Mouse (Mus musculus) left cerebral cortex, adult 2 months (tissue): ENCODE results near the gene St6galnac4. TPM values are rescaled to one million over a fixed set of nuclear protein-coding genes. Genes with fewer than 3 reads are reported as not detected.
A peak's percentile ranks its signal among the peaks of the same experiment; 100 is the strongest.

ENCODE experiments used
- DNase-seq, 2 experiments: peaks; one replicate each; pipeline ENCODE4 v3.0.0; 2021 to 2022; ENCODE audit warnings: low spot score in 2 of 2, mixed read lengths in 1 of 2; ENCODE audit errors: extremely low spot score in 1 of 2
- H3K27ac ChIP-seq: fragments of 200-600 bp; 2 replicates; pipeline ENCODE4 v1.8.1; 2022
- H3K4me3 ChIP-seq: fragments of 200-600 bp; 2 replicates; pipeline ENCODE4 v1.8.1; 2022
- CTCF ChIP-seq: fragments of 200-600 bp; IDR thresholded peaks from 2 replicates; pipeline ENCODE4 v1.8.1; 2022; ENCODE audit warnings: antibody characterized with exemption, mild to moderate bottlenecking, moderate library complexity
- intact Hi-C: fragments of 180-260 bp; cut with DNase I; formaldehyde crosslinking; loops from one replicate; pipeline ENCODE4 v1.15.1; 2025
- total RNA-seq, 2 experiments: library from RNA; stranded (reverse); gene quantifications; 2 replicates each; pipeline ENCODE4 v1.2.3; 2021

St6galnac4 gene
- total RNA-seq, 2 experiments from 2014 or later, result 37.2 to 38.0 TPM

- no peak for TF ChIP-seq CTCF
- H3K4me3 ChIP-seq, result peak overlapping the region; percentile 49
- intact Hi-C loops, result no loop called here
- peak overlapping the region; percentile 79; the same call in 1 of the 2 replicates for H3K27ac ChIP-seq
- DNase-seq, result no peak
Measured at GRCm38 (mm10) chr2:32647366-32647765, 60.5 kb downstream of the St6galnac4 start.

Other genes with a start within 250 kb of the St6galnac4 start
- 10 to 100 TPM; 89.7 to 90.1 TPM for gene Ciz1, start 234.8 kb upstream of the St6galnac4 start, total RNA-seq
- gene Dnm1, start 233.8 kb upstream of the St6galnac4 start, total RNA-seq, result 1,000 to 10,000 TPM; 1,259 to 1,310 TPM
- 100 to 1,000 TPM; 341 to 349 TPM for gene 1110008P14Rik, start 205.2 kb upstream of the St6galnac4 start, total RNA-seq
- gene Lcn2, start 198.8 kb upstream of the St6galnac4 start, total RNA-seq, result 10 to 100 TPM in 1 of 2 experiments, under 1 TPM in 1; 0.44 to 19.4 TPM
- 10 to 100 TPM; 47.2 to 47.8 TPM for gene Ptges2, start 191.2 kb upstream of the St6galnac4 start, total RNA-seq
- 1 to 10 TPM; 3.3 to 3.7 TPM for gene Naif1, start 136.6 kb upstream of the St6galnac4 start, total RNA-seq
- gene Slc25a25, start 135.7 kb upstream of the St6galnac4 start, total RNA-seq, result 10 to 100 TPM; 65.2 to 79.1 TPM
- 10 to 100 TPM; 61.1 to 64.8 TPM for gene Fam102a, start 51.8 kb upstream of the St6galnac4 start, total RNA-seq
- 10 to 100 TPM; 79.4 to 82.6 TPM for gene Dpm2, start 16.2 kb upstream of the St6galnac4 start, total RNA-seq
- 10 to 100 TPM; 10.1 to 14.1 TPM for gene Pip5kl1, start 12.3 kb upstream of the St6galnac4 start, total RNA-seq
- 1 to 10 TPM in 1 of 2 experiments, under 1 TPM in 1; 0.75 to 1.1 TPM for gene 9430097D07Rik, start 11.4 kb upstream of the St6galnac4 start, total RNA-seq
- 100 to 1,000 TPM; 122 to 133 TPM for gene St6galnac6, start 12.6 kb downstream of the St6galnac4 start, total RNA-seq
- 100 to 1,000 TPM; 140 to 153 TPM for gene Ak1, start 34.7 kb downstream of the St6galnac4 start, total RNA-seq
- gene Eng, start 59.5 kb downstream of the St6galnac4 start, total RNA-seq, result 10 to 100 TPM; 22.2 to 23.0 TPM
- 10 to 100 TPM in 1 of 2 experiments, 1 to 10 TPM in 1; 9.4 to 10.5 TPM for gene Fpgs, start 117.0 kb downstream of the St6galnac4 start, total RNA-seq
- gene Cdk9, start 126.0 kb downstream of the St6galnac4 start, total RNA-seq, result 100 to 1,000 TPM; 129 to 134 TPM
- gene Sh2d3c, start 134.0 kb downstream of the St6galnac4 start, total RNA-seq, result 10 to 100 TPM; 31.1 to 42.5 TPM
- 1 to 10 TPM; 1.6 to 2.2 TPM for gene 6330409D20Rik, start 153.9 kb downstream of the St6galnac4 start, total RNA-seq
- 10 to 100 TPM; 30.4 to 30.7 TPM for gene Tor2a, start 170.1 kb downstream of the St6galnac4 start, total RNA-seq
- under 1 TPM; 0.40 to 0.52 TPM for gene Ttc16, start 188.5 kb downstream of the St6galnac4 start, total RNA-seq
- gene Ptrh1, start 188.7 kb downstream of the St6galnac4 start, total RNA-seq, result 1 to 10 TPM; 7.9 to 9.3 TPM
- under 1 TPM; 0.20 to 0.61 TPM for gene Cfap157, start 197.3 kb downstream of the St6galnac4 start, total RNA-seq